Mouse (Mus musculus) heart, embryonic 13.5 days (tissue): Measurements from ENCODE around the gene Hsd3b1. TPM values are rescaled to one million over a fixed set of nuclear protein-coding genes. Genes with fewer than 3 reads are reported as not detected.
"Not testable (repeated sequence)": the region's sequence is repeated elsewhere in the genome, so short reads cannot be mapped to it uniquely, and the experiment has no call there.

Experiments
- ATAC-seq: fragments of 200-750 bp; cut with Nextera tagmentation; 2 replicates; pipeline ENCODE4 v1.8.0; 2017; ENCODE audit warnings: moderate TSS enrichment; ENCODE audit not compliant: insufficient number of reproducible peaks, low FRiP score, low TSS enrichment; ENCODE audit errors: extremely low read depth
- H3K27ac ChIP-seq: fragments of 300-500 bp; sonication (generic); replicated peaks from 2 replicates; pipeline ENCODE4 v1.5.1; 2015; ENCODE audit warnings: moderate library complexity, mild to moderate bottlenecking, inconsistent platforms
- H3K27me3 ChIP-seq: fragments of 300-500 bp; sonication (generic); replicated peaks from 2 replicates; pipeline ENCODE4 v1.6.1; 2015; ENCODE audit warnings: mild to moderate bottlenecking, inconsistent platforms
- H3K36me3 ChIP-seq: fragments of 300-500 bp; sonication (generic); 2 replicates; pipeline ENCODE4 v1.6.1; 2015; ENCODE audit warnings: mild to moderate bottlenecking, inconsistent platforms
- H3K4me1 ChIP-seq: fragments of 300-500 bp; sonication (generic); 2 replicates; pipeline ENCODE4 v1.6.1; 2015; ENCODE audit warnings: inconsistent platforms
- H3K4me2 ChIP-seq: fragments of 300-500 bp; sonication (generic); 2 replicates; pipeline ENCODE4 v1.6.1; 2015; ENCODE audit warnings: inconsistent platforms, mild to moderate bottlenecking, moderate library complexity
- H3K4me3 ChIP-seq: fragments of 300-500 bp; sonication (generic); 2 replicates; pipeline ENCODE4 v1.5.1; 2015; ENCODE audit warnings: moderate library complexity, mild to moderate bottlenecking, inconsistent platforms
- H3K9ac ChIP-seq: fragments of 300-500 bp; sonication (generic); 2 replicates; pipeline ENCODE4 v1.6.1; 2015; ENCODE audit warnings: inconsistent platforms, mild to moderate bottlenecking, moderate library complexity
- H3K9me3 ChIP-seq: fragments of 300-500 bp; sonication (generic); 2 replicates; pipeline ENCODE4 v1.6.1; 2016; ENCODE audit warnings: inconsistent platforms
- WGBS: fragments of 180-500 bp; shearing (Covaris S2); methylation state at CpG from one replicate; pipeline ENCODE4 v1.1.7; 2015; ENCODE audit warnings: mixed read lengths; 5-methylcytosine and 5-hydroxymethylcytosine counted together
- polyA plus RNA-seq: library from polyadenylated mRNA; unstranded; fragments of >200 nt; fragmentation: Nextera tagmentation; extraction: Ambion mirVana; gene quantifications from 2 replicates; pipeline ENCODE4 v1.2.1, GENCODE M21; 2015

Gene Hsd3b1
- polyA plus RNA-seq, 1 experiment from 2014 or later, result 0.98 TPM

GRCm38 (mm10) chr3:98855160-98855559, 4.4 kb downstream of the Hsd3b1 start:
- H3K4me3 ChIP-seq, result no peak overlapping the region
- H3K9ac ChIP-seq, result no peak overlapping the region
- no peak overlapping the region for H3K4me2 ChIP-seq
- no peaks in the 10 kb centered on the region for H3K36me3 ChIP-seq
- H3K27me3 ChIP-seq, result no peaks in the 10 kb centered on the region
- H3K27ac ChIP-seq, result peak overlapping the region; percentile 36; the same call in 1 of the 2 replicates
- ATAC-seq, result peak; percentile 75; the same call in 1 of the 2 replicates
- no peaks in the 10 kb centered on the region for H3K9me3 ChIP-seq
- H3K4me1 ChIP-seq, result peaks cover 33% of the 10 kb centered on the region
- 49% methylated on average over 3 of the region's 3 CpGs for WGBS

- H3K4me2 ChIP-seq, result no peak overlapping the region
- WGBS, result 14% methylated on average over 1 of the region's 1 CpGs
- no peak for ATAC-seq
- peaks cover 33% of the 10 kb centered on the region for H3K4me1 ChIP-seq
- no peak overlapping the region for H3K27ac ChIP-seq
- H3K27me3 ChIP-seq, result no peaks in the 10 kb centered on the region
- H3K4me3 ChIP-seq, result no peak overlapping the region
- H3K9ac ChIP-seq, result no peak overlapping the region
- no peaks in the 10 kb centered on the region for H3K36me3 ChIP-seq
- H3K9me3 ChIP-seq, result no peaks in the 10 kb centered on the region
Measured at GRCm38 (mm10) chr3:98853685-98854084, 5.9 kb downstream of the Hsd3b1 start.

- no peaks in the 10 kb centered on the region for H3K36me3 ChIP-seq
- ATAC-seq, result no peak
- H3K4me3 ChIP-seq, result no peak overlapping the region
- no peak overlapping the region for H3K4me2 ChIP-seq
- 80% methylated on average over 3 of the region's 3 CpGs for WGBS
- H3K9ac ChIP-seq, result no peak overlapping the region
- no peaks in the 10 kb centered on the region for H3K9me3 ChIP-seq
- H3K27me3 ChIP-seq, result no peaks in the 10 kb centered on the region
- peaks cover 31% of the 10 kb centered on the region for H3K4me1 ChIP-seq
- no peak overlapping the region for H3K27ac ChIP-seq
Measured at GRCm38 (mm10) chr3:98853051-98853450, 6.5 kb downstream of the Hsd3b1 start.

- Histone ChIP-seq H3K4me2 (no peak overlapping the region), H3K36me3 (no peaks in the 10 kb centered on the region), H3K4me1 (peaks cover 27% of the 10 kb centered on the region), H3K27me3 (no peaks in the 10 kb centered on the region), H3K27ac (no peak overlapping the region), H3K9me3 (no peaks in the 10 kb centered on the region), H3K4me3 (no peak overlapping the region), H3K9ac (no peak overlapping the region)
- no peak for ATAC-seq
- WGBS, result 86% methylated on average over 6 of the region's 6 CpGs
Measured at GRCm38 (mm10) chr3:98852631-98853030, 7.0 kb downstream of the Hsd3b1 start.

GRCm38 (mm10) chr3:98851853-98852252, 7.7 kb downstream of the Hsd3b1 start:
- no peaks in the 10 kb centered on the region for H3K27me3 ChIP-seq
- WGBS, result 80% methylated on average over 2 of the region's 2 CpGs
- ATAC-seq, result no peak

GRCm38 (mm10) chr3:98850262-98850661, 9.3 kb downstream of the Hsd3b1 start:
- Histone ChIP-seq H3K36me3 (no peaks in the 10 kb centered on the region), H3K4me2 (no peak overlapping the region), H3K4me1 (peaks cover 9% of the 10 kb centered on the region), H3K9me3 (no peaks in the 10 kb centered on the region), H3K27ac (no peak overlapping the region), H3K27me3 (no peaks in the 10 kb centered on the region), H3K9ac (no peak overlapping the region), H3K4me3 (no peak overlapping the region)
- 86% methylated on average over 5 of the region's 5 CpGs for WGBS
- ATAC-seq, result no peak

More at GRCm38 (mm10) chr3:98851853-98852252, 7.7 kb downstream of the Hsd3b1 start:
- H3K9ac ChIP-seq, result no peak overlapping the region
- no peak overlapping the region for H3K4me2 ChIP-seq
- no peaks in the 10 kb centered on the region for H3K36me3 ChIP-seq
- no peak overlapping the region for H3K4me3 ChIP-seq
- no peaks in the 10 kb centered on the region for H3K9me3 ChIP-seq
- no peak overlapping the region for H3K27ac ChIP-seq
- H3K4me1 ChIP-seq, result peaks cover 19% of the 10 kb centered on the region

GRCm38 (mm10) chr3:98848898-98849297, 10.7 kb downstream of the Hsd3b1 start:
- Histone ChIP-seq H3K27ac (no peak overlapping the region), H3K27me3 (no peaks in the 10 kb centered on the region), H3K4me2 (no peak overlapping the region), H3K4me1 (peaks cover 5% of the 10 kb centered on the region), H3K4me3 (no peak overlapping the region), H3K9me3 (no peaks in the 10 kb centered on the region), H3K36me3 (no peaks in the 10 kb centered on the region), H3K9ac (no peak overlapping the region)
- WGBS, result 72% methylated on average over 1 of the region's 1 CpGs
- ATAC-seq, result no peak

GRCm38 (mm10) chr3:98814101-98814670, 45.4 kb downstream of the Hsd3b1 start, which contains the start of gene Hsd3b6:
Gene Hsd3b6 (minus strand): TSS chr3:98814443.
- H3K4me3 ChIP-seq, result no peak within 1 kb of the TSS
- H3K27me3 ChIP-seq, result no peaks in the 10 kb centered on the region
- H3K27ac ChIP-seq, result no peak within 1 kb of the TSS
- H3K36me3 ChIP-seq, result no peaks in the 10 kb centered on the region
- no peak within 1 kb of the TSS for H3K9ac ChIP-seq
- 45% methylated on average over 6 of the region's 6 CpGs for WGBS
- H3K4me2 ChIP-seq, result peak within 1 kb of the TSS; percentile 2; the same call in 1 of the 2 replicates
- no peak for ATAC-seq
- no peaks in the 10 kb centered on the region for H3K9me3 ChIP-seq
- peaks cover 9% of the 10 kb centered on the region; the same call in 1 of the 2 replicates for H3K4me1 ChIP-seq

- peak; percentile 80 for ATAC-seq
- H3K9me3 ChIP-seq, H3K4me1 ChIP-seq, H3K4me3 ChIP-seq, H3K4me2 ChIP-seq, H3K36me3 ChIP-seq, H3K27ac ChIP-seq, H3K9ac ChIP-seq, H3K27me3 ChIP-seq: not testable (repeated sequence)
- 65% methylated on average over 6 of the region's 6 CpGs for WGBS
Measured at GRCm38 (mm10) chr3:98812653-98813052, 46.9 kb downstream of the Hsd3b1 start.

GRCm38 (mm10) chr3:98805032-98805431, 54.6 kb downstream of the Hsd3b1 start:
- H3K9ac ChIP-seq, H3K4me3 ChIP-seq, H3K9me3 ChIP-seq, H3K27me3 ChIP-seq, H3K27ac ChIP-seq, H3K4me2 ChIP-seq, ATAC-seq, H3K36me3 ChIP-seq: not testable (repeated sequence)
- peaks cover 13% of the 10 kb centered on the region for H3K4me1 ChIP-seq
- WGBS, result 51% methylated on average over 3 of the region's 3 CpGs
